Mouse (Mus musculus) neural tube, embryonic 10.5 days (tissue): ENCODE measurements at regions not wholly inside any gene's neighbourhood (a gene's known extent, or its start where the extent isn't known, plus 50 kb on each side); places are given as distances from the start of the nearest gene placed in this dataset.

Experiments used
- DNase-seq: peaks from one replicate; pipeline ENCODE4 v3.0.0-alpha.2; 2017; ENCODE audit warnings: low spot score; ENCODE audit errors: extremely low spot score

- DNase-seq: no peak
Measured at GRCm38 (mm10) chr9:41513701-41514100, 352.2 kb upstream of the Ubash3b start.

- DNase-seq: no peak
Measured at GRCm38 (mm10) chr9:41509597-41509996, 348.1 kb upstream of the Ubash3b start.

- no peak for DNase-seq
Measured at GRCm38 (mm10) chr9:41508746-41509145, 347.2 kb upstream of the Ubash3b start.

- no peak for DNase-seq
Measured at GRCm38 (mm10) chr9:41498326-41498725, 336.8 kb upstream of the Ubash3b start.

GRCm38 (mm10) chr9:41490112-41490511, 328.6 kb upstream of the Ubash3b start:
- no peak for DNase-seq

- DNase-seq: no peak
Measured at GRCm38 (mm10) chr9:41488046-41488445, 326.5 kb upstream of the Ubash3b start.

- DNase-seq: no peak
Measured at GRCm38 (mm10) chr9:41483218-41483617, 321.7 kb upstream of the Ubash3b start.

GRCm38 (mm10) chr9:41481611-41482266, 320.2 kb upstream of the Ubash3b start:
- DNase-seq: no peak

- no peak for DNase-seq
Measured at GRCm38 (mm10) chr9:41479854-41480749, 318.6 kb upstream of the Ubash3b start.

- DNase-seq: no peak
Measured at GRCm38 (mm10) chr9:41479085-41479484, 317.6 kb upstream of the Ubash3b start.

GRCm38 (mm10) chr9:41478106-41478848, 316.8 kb upstream of the Ubash3b start:
- no peak for DNase-seq

GRCm38 (mm10) chr9:41475326-41475725, 313.8 kb upstream of the Ubash3b start:
- DNase-seq: no peak

GRCm38 (mm10) chr9:41474945-41475297, 313.4 kb upstream of the Ubash3b start:
- DNase-seq: no peak

- DNase-seq: peak; percentile 89
Measured at GRCm38 (mm10) chr9:41474244-41474944, 312.9 kb upstream of the Ubash3b start.

- no peak for DNase-seq
Measured at GRCm38 (mm10) chr9:41473506-41473905, 312.0 kb upstream of the Ubash3b start.

- no peak for DNase-seq
Measured at GRCm38 (mm10) chr9:41471345-41471744, 309.8 kb upstream of the Ubash3b start.

- no peak for DNase-seq
Measured at GRCm38 (mm10) chr9:41470010-41470409, 308.5 kb upstream of the Ubash3b start.

GRCm38 (mm10) chr9:41469414-41469813, 307.9 kb upstream of the Ubash3b start:
- DNase-seq: no peak

GRCm38 (mm10) chr9:41464057-41464685, 302.7 kb upstream of the Ubash3b start:
- no peak for DNase-seq

GRCm38 (mm10) chr9:41461742-41462141, 300.2 kb upstream of the Ubash3b start:
- peak; percentile 90 for DNase-seq

GRCm38 (mm10) chr9:41460709-41461108, 299.2 kb upstream of the Ubash3b start:
- DNase-seq: no peak
